Mouse (Mus musculus): ENCODE measurements around the gene Cd99l2.

DNA sequence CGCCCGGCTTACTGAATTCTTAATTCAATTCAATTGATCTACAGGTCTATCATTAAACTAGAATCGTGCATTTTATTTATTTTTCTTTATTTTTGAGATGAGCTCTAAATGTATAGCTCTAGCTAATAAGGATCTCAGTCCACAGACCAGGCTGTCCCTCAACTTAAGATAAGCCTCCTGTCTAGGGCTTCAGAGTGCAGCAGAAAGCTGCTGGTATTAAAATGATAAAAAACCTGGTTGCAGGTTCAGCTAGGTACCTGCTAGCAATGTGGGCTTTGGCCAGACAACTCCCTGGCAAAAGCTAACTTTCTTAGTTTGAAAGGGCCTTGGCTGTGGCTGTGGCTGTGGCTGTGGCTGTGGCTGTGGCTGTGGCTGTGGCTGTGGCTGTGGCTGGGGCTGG, 30.2 kb upstream of the Cd99l2 start:
- TF ChIP-seq CTCF (IDR thresholded peaks at IDR 0.05; ENCODE audit: low read depth, low read length) = no peak
- TF ChIP-seq TAL1 (conservative IDR thresholded peaks at IDR 0.05; ENCODE audit: low read depth, low read length) = no peak
- no peak for TF ChIP-seq POLR2AphosphoS5 (IDR thresholded peaks at IDR 0.05; ENCODE audit: insufficient replicate concordance, low read depth, low read length)
